Mouse (Mus musculus) telencephalon, adult 2 months (tissue): ENCODE measurements around the gene Cga.

Experiments
- DNase-seq: peaks from one replicate; pipeline ENCODE4 v3.0.0-alpha.2; 2011; ENCODE audit warnings: low read depth, low spot score

The Cga gene

DNA sequence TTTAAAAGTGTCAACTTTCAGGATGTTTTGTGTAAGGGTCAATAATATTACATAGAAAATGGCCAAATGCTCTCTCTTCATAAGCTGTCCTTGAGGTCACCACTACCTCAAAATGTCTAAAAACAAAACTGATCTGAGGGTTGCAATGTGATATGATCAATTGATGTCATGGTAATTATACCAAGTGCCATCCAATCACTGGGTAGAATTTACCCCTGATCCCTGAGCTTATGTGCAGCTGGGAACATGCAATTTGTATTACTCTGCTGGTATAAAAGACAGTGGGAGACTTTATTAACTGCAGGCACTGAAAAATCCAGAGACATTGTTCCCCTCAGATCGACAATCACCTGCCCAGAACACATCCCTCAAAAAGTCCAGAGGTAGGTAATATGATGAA lies at the start of gene Cga:
Gene Cga, plus strand, starts transcription at position 301 of the 400 bp plus-strand sequence.
- no peak for DNase-seq

GRCm38 (mm10) chr4:34843839-34844238 lies 49.7 kb upstream of the Cga start:
- DNase-seq, result no peak

DNA sequence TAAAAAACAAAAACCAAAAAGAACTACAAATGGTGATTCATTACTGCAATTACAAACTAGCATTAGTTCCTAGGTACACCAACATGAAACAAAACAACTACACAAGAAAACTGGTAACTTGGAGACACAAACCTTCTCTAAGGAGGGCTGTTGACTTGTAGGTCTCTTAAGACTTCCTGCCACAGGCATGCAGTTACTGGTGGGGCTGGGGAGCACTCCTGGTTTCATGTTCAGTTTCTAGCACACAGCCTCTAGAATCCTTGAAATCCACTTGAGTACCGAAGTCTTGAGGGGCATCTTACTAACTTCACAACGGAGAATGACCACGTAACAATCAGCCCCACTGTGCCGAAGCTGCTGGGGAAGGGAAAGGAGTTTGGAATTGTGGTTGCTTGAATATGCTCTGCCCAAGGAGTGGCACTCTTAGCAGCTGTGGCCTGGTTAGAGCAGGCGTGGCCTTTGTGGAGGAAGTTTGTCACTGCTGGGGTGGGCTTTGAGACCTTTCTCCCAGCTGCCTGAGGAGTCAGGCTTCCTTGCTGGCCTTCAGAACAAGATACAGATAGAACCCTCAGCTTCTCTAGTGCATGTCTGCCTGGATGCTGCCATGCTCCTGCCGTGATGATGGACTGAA lies 45.8 kb upstream of the Cga start:
- no peak for DNase-seq

DNA sequence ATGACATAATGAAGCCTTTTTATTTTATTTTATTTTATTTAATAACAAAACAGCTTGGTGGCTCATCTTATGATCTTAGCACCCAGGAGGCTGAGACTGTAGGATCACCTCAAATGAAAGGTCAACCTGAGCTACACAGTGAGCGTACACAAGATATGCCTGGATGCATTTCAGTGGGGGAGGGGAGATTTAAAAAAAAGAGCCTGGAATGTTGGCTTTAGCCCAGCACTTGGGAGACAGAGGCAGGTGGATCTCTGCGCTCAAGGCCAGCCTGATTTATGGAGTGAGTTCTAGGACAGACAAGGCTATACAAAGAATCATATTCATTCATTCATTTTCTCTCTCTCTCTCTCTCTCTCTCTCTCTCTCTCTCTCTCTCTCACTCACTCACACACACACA lies 43.4 kb upstream of the Cga start:
- no peak for DNase-seq

GRCm38 (mm10) chr4:34852051-34852450 lies 41.5 kb upstream of the Cga start:
- DNase-seq, result no peak

DNA sequence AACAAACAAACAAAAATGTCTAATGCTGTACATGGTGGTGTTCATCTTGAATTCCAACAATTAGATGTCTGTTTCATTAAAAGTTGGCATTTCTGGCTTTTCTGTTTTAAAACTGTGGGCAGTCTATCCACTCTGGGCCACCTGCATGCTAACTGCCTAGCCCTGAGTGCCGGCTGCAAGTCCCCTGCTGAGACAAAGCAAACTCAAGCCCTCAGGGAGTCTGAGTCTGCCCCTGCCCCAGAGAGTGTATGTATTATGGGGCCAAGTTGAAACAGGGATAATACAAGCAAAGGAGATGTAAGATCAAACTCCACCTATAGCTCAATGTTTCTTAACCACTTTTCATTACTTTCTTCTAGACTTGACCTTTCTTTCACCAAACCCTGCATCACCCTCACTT lies 37.6 kb upstream of the Cga start:
- DNase-seq, result no peak

DNA sequence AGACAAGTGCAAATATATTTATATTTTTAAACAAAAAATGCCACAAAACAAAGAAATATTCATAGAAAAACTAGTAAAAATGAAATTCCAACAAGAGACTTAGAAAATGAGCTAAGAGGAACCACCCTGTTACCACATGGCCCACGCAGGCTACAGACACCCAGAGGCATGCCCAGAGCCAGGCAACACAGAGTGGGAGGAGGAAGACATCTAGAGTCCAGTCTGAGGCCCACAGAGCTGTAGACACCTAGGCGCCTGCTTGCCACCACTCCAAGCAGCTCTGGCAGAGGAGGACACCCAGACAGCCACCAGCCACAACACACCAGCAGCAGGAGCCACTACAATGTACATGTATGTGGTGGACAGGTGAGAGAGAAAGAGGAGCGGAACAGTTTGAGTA lies 34.7 kb upstream of the Cga start:
- DNase-seq, result no peak

GRCm38 (mm10) chr4:34859416-34859815 lies 34.2 kb upstream of the Cga start:
- DNase-seq, result no peak

DNA sequence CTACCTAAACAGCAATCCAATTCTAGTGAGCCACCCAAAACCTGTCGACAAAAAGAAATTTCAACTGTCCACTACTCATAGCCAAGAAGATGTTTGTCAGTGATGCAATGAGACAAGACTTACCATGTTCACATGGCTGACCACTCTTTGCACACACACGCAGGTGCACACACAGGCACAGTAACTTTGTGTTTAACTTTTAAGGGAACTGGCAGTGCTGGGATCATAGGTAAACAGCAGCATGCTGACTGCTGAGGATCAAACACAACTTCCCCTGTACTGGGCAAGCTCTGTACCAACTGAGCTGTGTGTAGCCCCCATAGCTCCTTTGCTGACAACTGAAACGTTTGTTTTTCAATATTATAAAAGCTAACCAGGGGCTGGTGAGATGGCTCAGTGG lies 32.1 kb upstream of the Cga start:
- DNase-seq, result no peak

- no peak for DNase-seq
Measured at GRCm38 (mm10) chr4:34869813-34870212, 23.8 kb upstream of the Cga start.

DNA sequence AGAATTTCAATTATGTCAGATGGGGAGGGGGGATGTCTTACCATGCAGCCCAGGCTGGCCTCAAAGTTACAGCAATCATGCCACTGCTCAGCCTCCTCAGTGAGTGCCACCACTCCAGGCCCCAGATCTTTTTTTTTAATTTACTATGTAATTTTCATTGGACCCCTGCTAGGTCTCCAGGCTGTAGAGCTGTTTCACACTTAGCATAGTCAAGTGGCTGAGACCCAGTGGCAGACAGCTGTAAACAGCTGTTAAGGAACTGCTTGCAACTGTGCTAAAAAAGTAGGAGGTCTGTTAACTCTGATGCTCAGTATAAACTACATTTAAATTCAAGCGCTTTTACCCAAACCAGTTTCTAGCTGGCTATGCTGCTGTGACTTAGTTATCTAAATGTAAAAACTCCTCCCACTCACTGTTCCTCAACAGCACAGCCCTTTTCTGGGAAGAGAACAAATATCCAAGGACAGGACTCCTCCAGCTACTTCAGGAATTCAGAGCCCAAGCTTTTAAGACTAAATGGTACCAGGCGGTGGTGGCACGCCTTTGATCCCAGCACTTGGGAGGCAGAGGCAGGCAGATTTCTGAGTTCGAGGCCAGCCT lies 20.6 kb upstream of the Cga start:
- DNase-seq, result no peak

DNA sequence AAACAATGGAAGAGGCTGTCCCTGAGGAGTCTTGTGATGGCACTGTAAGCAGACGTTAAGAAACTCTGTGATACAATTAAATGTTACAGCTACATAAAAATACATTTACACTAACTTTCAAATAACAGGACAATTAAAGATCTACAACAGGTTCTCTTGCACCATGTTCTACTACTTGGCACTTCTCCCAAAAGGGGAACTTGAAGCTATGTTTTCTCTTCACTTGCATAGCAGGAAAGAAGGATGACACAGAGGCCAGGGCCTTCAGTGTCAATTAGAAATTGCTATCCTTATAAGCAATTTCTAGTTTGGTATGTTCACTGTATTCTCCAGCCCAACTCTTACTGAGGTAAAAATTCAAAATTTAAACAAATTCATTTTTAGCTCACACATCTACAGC lies 19.3 kb upstream of the Cga start:
- DNase-seq, result no peak

- no peak for DNase-seq
Measured at GRCm38 (mm10) chr4:34880921-34881650, 12.5 kb upstream of the Cga start.

- DNase-seq, result no peak
Measured at GRCm38 (mm10) chr4:34881851-34882250, 11.7 kb upstream of the Cga start.

GRCm38 (mm10) chr4:34882291-34882769 lies 11.2 kb upstream of the Cga start:
- DNase-seq, result no peak

DNA sequence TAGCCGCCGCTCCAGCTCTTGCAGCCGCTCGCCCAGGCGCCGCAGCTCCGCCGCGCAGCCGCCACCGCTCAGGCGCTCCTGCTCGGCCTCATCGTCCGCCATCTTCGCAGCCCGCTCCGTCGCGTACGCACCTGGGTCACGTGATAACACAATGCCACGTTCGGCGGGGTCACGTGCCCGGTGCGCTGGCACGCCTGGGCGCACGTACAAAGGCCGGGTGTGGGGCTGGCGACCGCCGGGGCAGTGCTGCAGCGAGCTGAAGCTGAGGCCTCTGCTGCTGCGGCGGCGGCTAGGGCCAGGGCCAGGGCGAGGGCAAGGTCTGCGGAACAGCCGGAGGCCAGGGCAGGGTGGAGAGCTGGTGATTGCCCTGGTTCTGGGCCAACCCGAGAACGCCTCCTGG lies 10.8 kb upstream of the Cga start, which contains the start of gene Zfp292:
Gene Zfp292, minus strand, starts transcription at position 143 of the 400 bp plus-strand sequence.
- peak; percentile 87 for DNase-seq

DNA sequence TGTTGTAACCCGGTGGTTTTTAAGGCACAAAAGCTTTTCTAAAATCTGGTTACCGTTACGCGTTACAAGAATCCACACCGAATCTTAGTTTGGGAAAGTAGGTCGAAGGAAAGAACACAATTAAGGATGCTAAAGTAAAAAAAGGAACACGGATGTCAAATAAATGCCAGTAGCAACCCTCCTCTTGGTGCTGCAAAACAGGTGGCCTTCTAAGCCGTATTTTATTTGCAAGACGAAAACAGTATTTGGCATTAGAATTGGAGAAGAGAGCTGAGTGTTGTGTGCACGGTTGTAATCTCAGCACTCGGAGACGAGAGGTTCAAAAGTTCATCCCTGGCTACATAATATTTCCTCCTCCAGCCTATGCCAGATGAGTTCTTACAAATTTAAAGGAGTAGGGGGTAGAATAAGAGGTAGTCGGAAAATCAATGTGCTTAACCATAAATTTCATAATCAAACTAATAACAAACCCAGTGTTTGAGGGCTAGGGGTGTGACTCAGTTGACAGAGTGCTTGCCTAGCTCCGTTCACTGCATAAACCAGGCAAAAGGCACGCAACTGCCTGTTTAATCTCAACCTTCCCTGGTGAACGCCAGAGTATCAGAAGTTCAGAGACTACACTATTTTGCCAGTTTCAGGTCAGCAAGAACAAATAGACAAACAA lies 10.1 kb upstream of the Cga start:
- no peak for DNase-seq

DNA sequence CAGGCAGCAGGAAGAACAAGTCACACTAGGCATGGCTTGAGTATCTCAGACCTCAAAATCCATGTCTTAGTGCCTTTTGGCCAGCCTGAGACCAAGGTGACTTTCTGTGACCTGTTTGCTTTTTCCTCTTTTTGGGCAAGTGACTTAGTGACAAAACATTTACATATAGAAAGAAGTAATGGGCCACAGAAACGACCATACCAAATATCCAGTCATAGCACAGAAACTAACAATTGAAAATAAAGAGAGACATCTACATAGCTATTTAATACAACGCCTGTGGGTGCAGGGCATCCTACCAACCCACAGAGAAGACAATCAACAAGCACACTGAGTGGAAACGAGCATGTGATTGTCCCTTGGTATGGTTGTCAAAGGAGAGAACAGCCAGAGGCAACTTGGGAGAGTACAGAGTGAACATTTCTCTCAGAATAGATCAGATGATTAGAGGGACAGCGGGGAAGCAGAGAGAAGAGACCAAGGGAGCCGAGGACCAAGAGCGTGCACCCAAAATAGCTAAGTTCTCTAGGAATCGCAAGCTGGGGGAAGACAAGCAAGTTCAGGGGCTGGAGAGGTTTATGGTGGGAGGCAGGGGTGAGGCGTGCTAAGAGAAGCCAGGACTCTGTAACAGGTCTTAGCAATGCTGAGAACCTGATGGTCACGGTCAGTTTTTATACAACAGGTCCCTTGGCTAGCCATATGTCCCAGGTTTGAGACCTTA lies 7.8 kb upstream of the Cga start:
- DNase-seq, result no peak

DNA sequence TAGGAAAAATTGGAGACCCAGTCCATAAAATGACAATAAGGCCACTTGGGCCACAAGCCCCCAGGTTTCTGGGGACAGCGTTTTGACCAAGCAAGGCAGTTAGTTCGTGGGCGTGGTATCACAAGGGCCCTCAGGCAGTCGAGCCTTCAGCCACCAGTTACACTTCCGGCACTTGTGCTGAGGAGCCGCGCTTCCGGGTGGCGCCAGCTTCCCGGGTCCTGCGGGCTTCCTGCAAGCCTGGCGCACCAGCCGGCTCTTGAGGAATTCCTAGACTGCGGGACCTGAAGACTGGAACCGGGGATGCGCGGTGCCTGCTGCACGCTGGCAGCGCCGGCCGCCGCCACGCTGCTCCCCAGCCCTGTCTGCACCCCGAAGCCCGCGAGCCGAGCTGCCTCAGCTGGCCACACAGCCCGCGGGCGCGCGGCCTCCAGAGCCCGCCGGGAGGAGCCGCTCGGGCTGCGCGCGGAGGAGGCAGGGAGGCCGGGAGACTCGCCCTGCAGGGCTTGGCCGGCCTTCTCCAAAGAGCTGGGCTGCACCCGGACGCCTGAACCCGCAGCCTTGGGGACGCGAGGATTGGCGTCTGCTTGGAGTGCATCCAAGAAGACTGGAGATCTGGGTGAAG lies 7.0 kb upstream of the Cga start:
- peak; percentile 71 for DNase-seq

- no peak for DNase-seq
Measured at GRCm38 (mm10) chr4:34887295-34887694, 6.3 kb upstream of the Cga start.

GRCm38 (mm10) chr4:34889101-34889811 lies 4.3 kb upstream of the Cga start:
- no peak for DNase-seq
